Mouse (Mus musculus): ENCODE measurements around the gene Zfp213.

GRCm38 (mm10) chr17:23553634-23554120, 10.4 kb downstream of the Zfp213 start:
- no peak for TF ChIP-seq GATA1 (IDR thresholded peaks at IDR 0.05; ENCODE audit: borderline replicate concordance, low read length)
- TF ChIP-seq FLI1 (IDR thresholded peaks at IDR 0.05; ENCODE audit: low read length): no peak

Data from megakaryocyte, embryonic 14.5 days (primary cell).